Mouse (Mus musculus) midbrain, embryonic 10.5 days (tissue): ENCODE measurements at regions not wholly inside any gene's neighbourhood (a gene's known extent, or its start where the extent isn't known, plus 50 kb on each side); places are given as distances from the start of the nearest gene placed in this dataset.

Source experiments
- DNase-seq: peaks from one replicate; pipeline ENCODE4 v3.0.0-alpha.2; 2017; ENCODE audit warnings: low spot score
- H3K27ac ChIP-seq: fragments of 300-500 bp; sonication (generic); replicated peaks from 2 replicates; pipeline ENCODE4 v1.5.1; 2016; ENCODE audit warnings: mild to moderate bottlenecking
- H3K27me3 ChIP-seq: fragments of 300-500 bp; sonication (generic); 2 replicates; pipeline ENCODE4 v1.6.1; 2016; ENCODE audit warnings: low read depth, mild to moderate bottlenecking; ENCODE audit not compliant: poor library complexity, severe bottlenecking
- H3K36me3 ChIP-seq: fragments of 300-500 bp; sonication (generic); 2 replicates; pipeline ENCODE4 v1.6.1; 2016; ENCODE audit warnings: mild to moderate bottlenecking, moderate library complexity
- H3K4me1 ChIP-seq: fragments of 300-500 bp; sonication (generic); 2 replicates; pipeline ENCODE4 v1.6.1; 2016
- H3K4me3 ChIP-seq: fragments of 300-500 bp; sonication (generic); 2 replicates; pipeline ENCODE4 v1.5.1; 2016; ENCODE audit warnings: mild to moderate bottlenecking, moderate library complexity
- H3K9me3 ChIP-seq: fragments of 300-500 bp; sonication (generic); replicated peaks from 2 replicates; pipeline ENCODE4 v1.6.1; 2016; ENCODE audit warnings: mild to moderate bottlenecking
- WGBS: fragments of 180-500 bp; shearing (Covaris S2); methylation state at CpG from one replicate; pipeline ENCODE4 v1.1.7; 2016; 5-methylcytosine and 5-hydroxymethylcytosine counted together

- no peak overlapping the region for H3K4me3 ChIP-seq
- no peak overlapping the region for H3K27ac ChIP-seq
- WGBS = 83% methylated on average over 13 of the region's 13 CpGs
- H3K27me3 ChIP-seq = no peaks in the 10 kb centered on the region
- DNase-seq = no peak
- H3K9me3 ChIP-seq = no peaks in the 10 kb centered on the region
- peaks cover 12% of the 10 kb centered on the region for H3K4me1 ChIP-seq
- H3K36me3 ChIP-seq = no peaks in the 10 kb centered on the region
Measured at GRCm38 (mm10) chr17:80800877-80801276, 72.6 kb upstream of the Map4k3 start.

- Histone ChIP-seq H3K27me3 (no peaks in the 10 kb centered on the region), H3K9me3 (no peaks in the 10 kb centered on the region), H3K4me3 (no peak overlapping the region), H3K36me3 (no peaks in the 10 kb centered on the region), H3K27ac (no peak overlapping the region), H3K4me1 (peaks cover 12% of the 10 kb centered on the region)
- no peak for DNase-seq
- 86% methylated on average over 5 of the region's 5 CpGs for WGBS
Measured at GRCm38 (mm10) chr17:80800454-80800853, 72.2 kb upstream of the Map4k3 start.

GRCm38 (mm10) chr17:80799061-80799460 lies 70.8 kb upstream of the Map4k3 start:
- Histone ChIP-seq H3K4me3 (no peak overlapping the region), H3K27me3 (no peaks in the 10 kb centered on the region), H3K9me3 (no peaks in the 10 kb centered on the region), H3K27ac (no peak overlapping the region), H3K4me1 (peaks cover 12% of the 10 kb centered on the region), H3K36me3 (no peaks in the 10 kb centered on the region)
- 93% methylated on average over 6 of the region's 6 CpGs for WGBS
- no peak for DNase-seq

GRCm38 (mm10) chr17:80798281-80798980 lies 70.1 kb upstream of the Map4k3 start:
- H3K27me3 ChIP-seq = no peaks in the 10 kb centered on the region
- H3K27ac ChIP-seq = no peak overlapping the region
- H3K4me3 ChIP-seq = no peak overlapping the region
- no peak for DNase-seq
- H3K9me3 ChIP-seq = no peaks in the 10 kb centered on the region
- H3K4me1 ChIP-seq = peaks cover 12% of the 10 kb centered on the region
- H3K36me3 ChIP-seq = no peaks in the 10 kb centered on the region
- 91% methylated on average over 6 of the region's 6 CpGs for WGBS

GRCm38 (mm10) chr17:80796790-80797189 lies 68.5 kb upstream of the Map4k3 start:
- Histone ChIP-seq H3K27ac (no peak overlapping the region), H3K4me3 (no peak overlapping the region), H3K27me3 (no peaks in the 10 kb centered on the region), H3K36me3 (no peaks in the 10 kb centered on the region), H3K9me3 (no peaks in the 10 kb centered on the region), H3K4me1 (peaks cover 9% of the 10 kb centered on the region)
- WGBS = 91% methylated on average over 5 of the region's 5 CpGs
- no peak for DNase-seq

- no peak overlapping the region for H3K4me3 ChIP-seq
- H3K36me3 ChIP-seq = no peaks in the 10 kb centered on the region
- H3K9me3 ChIP-seq = no peaks in the 10 kb centered on the region
- peaks cover 5% of the 10 kb centered on the region for H3K4me1 ChIP-seq
- no peaks in the 10 kb centered on the region for H3K27me3 ChIP-seq
- WGBS = 84% methylated on average over 8 of the region's 8 CpGs
- no peak overlapping the region for H3K27ac ChIP-seq
- no peak for DNase-seq
Measured at GRCm38 (mm10) chr17:80796386-80796785, 68.1 kb upstream of the Map4k3 start.

- Histone ChIP-seq H3K9me3 (no peaks in the 10 kb centered on the region), H3K4me3 (no peak overlapping the region), H3K27ac (no peak overlapping the region), H3K27me3 (no peaks in the 10 kb centered on the region), H3K36me3 (no peaks in the 10 kb centered on the region), H3K4me1 (no peaks in the 10 kb centered on the region)
- DNase-seq = no peak
- 87% methylated on average over 8 of the region's 8 CpGs for WGBS
Measured at GRCm38 (mm10) chr17:80795453-80796105, 67.3 kb upstream of the Map4k3 start.

GRCm38 (mm10) chr17:80792605-80793004 lies 64.3 kb upstream of the Map4k3 start:
- no peaks in the 10 kb centered on the region for H3K4me1 ChIP-seq
- no peaks in the 10 kb centered on the region for H3K9me3 ChIP-seq
- no peaks in the 10 kb centered on the region for H3K36me3 ChIP-seq
- no peak for DNase-seq
- H3K27ac ChIP-seq = no peak overlapping the region
- no peaks in the 10 kb centered on the region for H3K27me3 ChIP-seq
- 85% methylated on average over 4 of the region's 4 CpGs for WGBS
- H3K4me3 ChIP-seq = no peak overlapping the region

GRCm38 (mm10) chr17:80789706-80790105 lies 61.4 kb upstream of the Map4k3 start:
- H3K27me3 ChIP-seq = no peaks in the 10 kb centered on the region
- WGBS = 93% methylated on average over 12 of the region's 12 CpGs
- H3K36me3 ChIP-seq = no peaks in the 10 kb centered on the region
- peaks cover 6% of the 10 kb centered on the region; the same call in 1 of the 2 replicates for H3K4me1 ChIP-seq
- H3K9me3 ChIP-seq = no peaks in the 10 kb centered on the region
- H3K4me3 ChIP-seq = no peak overlapping the region
- no peak overlapping the region for H3K27ac ChIP-seq
- no peak for DNase-seq

GRCm38 (mm10) chr17:80789000-80789399 lies 60.7 kb upstream of the Map4k3 start:
- Histone ChIP-seq H3K27me3 (no peaks in the 10 kb centered on the region), H3K9me3 (no peaks in the 10 kb centered on the region), H3K4me1 (peaks cover 6% of the 10 kb centered on the region; the same call in 1 of the 2 replicates), H3K36me3 (no peaks in the 10 kb centered on the region), H3K27ac (no peak overlapping the region), H3K4me3 (no peak overlapping the region)
- no peak for DNase-seq
- 86% methylated on average over 3 of the region's 3 CpGs for WGBS

GRCm38 (mm10) chr17:80786858-80787257 lies 58.6 kb upstream of the Map4k3 start:
- Histone ChIP-seq H3K36me3 (no peaks in the 10 kb centered on the region), H3K4me3 (no peak overlapping the region), H3K27ac (no peak overlapping the region), H3K9me3 (no peaks in the 10 kb centered on the region), H3K4me1 (peaks cover 6% of the 10 kb centered on the region), H3K27me3 (no peaks in the 10 kb centered on the region)
- no peak for DNase-seq
- 77% methylated on average over 2 of the region's 2 CpGs for WGBS

GRCm38 (mm10) chr17:80786061-80786851 lies 58.0 kb upstream of the Map4k3 start:
- peaks cover 6% of the 10 kb centered on the region for H3K4me1 ChIP-seq
- H3K9me3 ChIP-seq = no peaks in the 10 kb centered on the region
- H3K4me3 ChIP-seq = no peak overlapping the region
- no peak overlapping the region for H3K27ac ChIP-seq
- 88% methylated on average over 8 of the region's 8 CpGs for WGBS
- no peak for DNase-seq
- H3K36me3 ChIP-seq = no peaks in the 10 kb centered on the region
- no peaks in the 10 kb centered on the region for H3K27me3 ChIP-seq

GRCm38 (mm10) chr17:80785476-80785875 lies 57.2 kb upstream of the Map4k3 start:
- Histone ChIP-seq H3K4me3 (no peak overlapping the region), H3K27me3 (no peaks in the 10 kb centered on the region), H3K27ac (0 out of 2 replicates have a peak overlapping the region, but pooled peaks have one; percentile 28), H3K4me1 (peaks cover 6% of the 10 kb centered on the region), H3K9me3 (no peaks in the 10 kb centered on the region), H3K36me3 (no peaks in the 10 kb centered on the region)
- no peak for DNase-seq
- 71% methylated on average over 8 of the region's 8 CpGs for WGBS
